16 mouse cellular contexts compared by ENCODE assay signal in genomic region chr12:47700190-47700589, GRCm38 (mm10).
"Had no signal": no experiment of that assay in that cellular context is flagged by ENCODE, and none has a peak within 500 bp of the region (broad histone marks: within the 10 kb centered on the region; RNA-seq: fewer than 3 reads in every experiment).

No protein-coding gene starts in this region.

- H3K27ac ChIP-seq: neural tube, embryonic 13.5 days; neural tube, embryonic 15.5 days; stomach, embryonic 15.5 days; stomach, postnatal 0 days had no signal

- H3K9ac ChIP-seq: neural tube, embryonic 13.5 days; neural tube, embryonic 15.5 days; stomach, embryonic 15.5 days had no signal

- H3K4me3 ChIP-seq: neural tube, embryonic 13.5 days; neural tube, embryonic 15.5 days; stomach, embryonic 15.5 days had no signal

- H3K27me3 ChIP-seq: neural tube, embryonic 13.5 days; neural tube, embryonic 15.5 days; stomach, embryonic 15.5 days had no signal

- H3K36me3 ChIP-seq: neural tube, embryonic 13.5 days; neural tube, embryonic 15.5 days; stomach, embryonic 15.5 days had no signal

- DNase-seq: retina, postnatal 1 day; right cerebral cortex, adult 18-20 months; right cerebral cortex, postnatal 14 days; right cerebral cortex, postnatal 25 days; right cerebral cortex, postnatal 4 days; spleen, adult 18-20 months; thymus, adult 18-20 months; thymus, adult 2 months; thymus, postnatal 14 days; thymus, postnatal 25 days; thymus, postnatal 36 days; thymus, postnatal 4 days had no signal

- H3K9me3 ChIP-seq: neural tube, embryonic 13.5 days; neural tube, embryonic 15.5 days; stomach, embryonic 15.5 days had no signal

- H3K4me2 ChIP-seq: neural tube, embryonic 13.5 days; neural tube, embryonic 15.5 days; stomach, embryonic 15.5 days had no signal

- H3K4me1 ChIP-seq: neural tube, embryonic 13.5 days; neural tube, embryonic 15.5 days; stomach, embryonic 15.5 days had no signal
